Mouse (Mus musculus) liver, embryonic 14.5 days (tissue): ENCODE measurements around the gene Shisa5.

Source experiments
- CTCF ChIP-seq: IDR thresholded peaks from 2 replicates; pipeline ENCODE4 v1.5.1; 2016; ENCODE audit warnings: antibody characterized with exemption, low read depth, control low read depth
- EP300 ChIP-seq: IDR thresholded peaks from 2 replicates; pipeline ENCODE4 v1.6.1; 2016; ENCODE audit warnings: antibody characterized with exemption, low read depth

DNA sequence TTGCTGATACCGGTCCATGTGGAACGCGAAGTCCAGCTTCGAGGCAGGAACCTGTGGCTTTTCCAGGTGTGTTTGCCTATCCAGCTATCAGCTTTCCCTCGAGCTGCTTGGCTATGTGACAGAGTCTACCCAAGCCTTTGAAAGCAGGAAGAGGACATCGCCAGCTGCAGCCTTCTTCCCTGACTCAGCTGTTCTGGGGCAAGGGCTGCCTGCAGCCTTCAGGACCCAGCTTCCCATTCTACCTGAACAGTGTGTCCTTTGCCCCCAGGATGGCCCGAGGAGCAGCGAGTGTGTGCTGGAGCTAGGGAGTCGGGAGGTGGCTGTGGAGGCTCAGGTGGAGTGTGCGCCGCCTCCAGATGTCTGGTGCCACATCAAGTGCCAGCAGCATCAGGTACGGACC lies 67.3 kb downstream of the Shisa5 start:
- TF ChIP-seq CTCF, result no peak
- TF ChIP-seq EP300, result no peak
